Mouse (Mus musculus) hindbrain, embryonic 13.5 days (tissue): Measurements from ENCODE around the gene Npffr2. TPM values are rescaled to one million over a fixed set of nuclear protein-coding genes. Genes with fewer than 3 reads are reported as not detected.
A peak's percentile ranks its signal among the peaks of the same experiment; 100 is the strongest.
"Not testable (repeated sequence)": the region's sequence is repeated elsewhere in the genome, so short reads cannot be mapped to it uniquely, and the experiment has no call there.

Experiments
- ATAC-seq: fragments of 200-750 bp; cut with Nextera tagmentation; 2 replicates; pipeline ENCODE4 v1.8.0; 2017; ENCODE audit warnings: moderate TSS enrichment; ENCODE audit not compliant: low FRiP score
- H3K27ac ChIP-seq: fragments of 300-500 bp; sonication (generic); 2 replicates; pipeline ENCODE4 v1.5.1; 2015; ENCODE audit warnings: inconsistent platforms, mild to moderate bottlenecking, moderate library complexity
- H3K27me3 ChIP-seq: fragments of 300-500 bp; sonication (generic); 2 replicates; pipeline ENCODE4 v1.6.1; 2015; ENCODE audit warnings: mild to moderate bottlenecking, inconsistent platforms
- H3K36me3 ChIP-seq: fragments of 300-500 bp; sonication (generic); 2 replicates; pipeline ENCODE4 v1.6.1; 2015; ENCODE audit warnings: mild to moderate bottlenecking, inconsistent platforms
- H3K4me1 ChIP-seq: fragments of 300-500 bp; sonication (generic); replicated peaks from 2 replicates; pipeline ENCODE4 v1.6.1; 2015; ENCODE audit warnings: inconsistent platforms
- H3K4me2 ChIP-seq: fragments of 300-500 bp; sonication (generic); 2 replicates; pipeline ENCODE4 v1.6.1; 2015; ENCODE audit warnings: inconsistent platforms, mild to moderate bottlenecking, moderate library complexity
- H3K4me3 ChIP-seq: fragments of 300-500 bp; sonication (generic); 2 replicates; pipeline ENCODE4 v1.5.1; 2015; ENCODE audit warnings: mild to moderate bottlenecking, inconsistent platforms
- H3K9ac ChIP-seq: fragments of 300-500 bp; sonication (generic); 2 replicates; pipeline ENCODE4 v1.6.1; 2015; ENCODE audit warnings: mild to moderate bottlenecking, inconsistent platforms
- H3K9me3 ChIP-seq: fragments of 300-500 bp; sonication (generic); 2 replicates; pipeline ENCODE4 v1.6.1; 2016; ENCODE audit warnings: inconsistent platforms
- WGBS: fragments of 180-500 bp; shearing (Covaris S2); methylation state at CpG from one replicate; pipeline ENCODE4 v1.1.7; 2015; 5-methylcytosine and 5-hydroxymethylcytosine counted together
- polyA plus RNA-seq: library from polyadenylated mRNA; unstranded; fragments of >200 nt; fragmentation: Nextera tagmentation; extraction: Ambion mirVana; gene quantifications from 2 replicates; pipeline ENCODE4 v1.2.1, GENCODE M21; 2015

The Npffr2 gene
- 0.13 and 0.27 TPM in 2 replicates for polyA plus RNA-seq

DNA sequence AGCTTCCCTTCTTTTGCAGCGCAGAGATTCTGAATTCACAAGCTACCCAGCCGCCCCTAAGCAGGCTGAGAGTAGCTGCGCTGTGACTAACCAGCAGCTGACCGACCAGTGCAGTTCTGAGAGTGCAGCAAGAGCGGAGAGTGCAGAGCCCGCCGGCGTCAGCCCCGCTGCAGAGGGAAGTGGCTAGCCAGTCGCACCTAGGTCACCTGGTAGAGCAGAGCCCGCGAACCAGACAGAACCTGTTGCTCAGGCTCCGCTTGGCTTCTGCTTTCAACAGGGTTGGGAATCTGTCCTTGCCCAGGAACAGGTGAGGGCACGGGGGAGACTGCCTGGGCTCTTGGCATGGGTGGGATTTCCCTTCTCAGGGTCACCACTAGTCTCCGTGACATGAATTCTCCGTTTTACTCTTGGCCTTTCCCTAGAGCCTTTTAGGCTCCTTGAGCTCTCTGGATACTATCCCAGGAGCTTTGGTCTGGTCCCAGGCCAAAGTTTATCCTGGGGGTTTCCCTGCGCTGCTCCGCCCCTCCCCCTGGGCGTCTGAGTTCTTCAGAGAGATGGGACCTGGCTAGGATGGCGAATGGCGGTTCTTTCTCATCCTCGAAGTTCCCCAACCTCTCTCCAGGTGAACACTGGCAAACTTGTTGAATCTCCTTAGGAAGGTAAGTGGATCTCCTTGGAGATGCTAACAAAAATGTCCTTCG lies at the start of gene Npffr2:
Gene Npffr2, plus strand, starts transcription at position 552 of the 701 bp plus-strand sequence.
- no peaks in the 10 kb centered on the region for H3K9me3 ChIP-seq

DNA sequence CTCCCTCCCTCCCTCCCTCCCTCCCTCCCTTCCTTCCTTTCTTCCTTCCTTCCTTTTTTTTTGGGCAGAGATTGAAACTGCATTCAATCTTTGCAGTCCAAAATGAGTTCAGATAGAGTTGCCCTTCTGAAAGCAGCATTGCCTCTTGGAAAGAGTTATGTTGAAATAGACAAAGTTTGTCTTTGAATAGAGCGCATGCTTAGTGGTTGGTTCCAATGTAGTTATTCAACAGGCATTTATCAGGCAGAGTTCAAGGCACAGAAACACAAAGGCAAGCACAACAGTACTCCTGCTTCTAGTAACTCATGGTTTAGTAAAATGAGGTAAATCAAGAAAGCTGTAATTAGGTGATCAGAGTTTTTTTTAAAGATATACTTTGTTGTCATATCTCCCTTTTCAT lies 34.7 kb upstream of the Npffr2 start:
- Histone ChIP-seq H3K36me3 (no peaks in the 10 kb centered on the region), H3K4me3 (no peak overlapping the region), H3K9ac (no peak overlapping the region), H3K4me1 (no peaks in the 10 kb centered on the region), H3K27me3 (no peaks in the 10 kb centered on the region), H3K4me2 (no peak overlapping the region), H3K27ac (no peak overlapping the region), H3K9me3 (no peaks in the 10 kb centered on the region)
- WGBS, result 87% methylated on average over 1 of the region's 1 CpGs
- ATAC-seq, result no peak

More for the DNA sequence above, at the start of gene Npffr2:
- peak; percentile 93 for ATAC-seq
- Histone ChIP-seq H3K4me1 (peaks cover 19% of the 10 kb centered on the region), H3K4me3 (peak within 1 kb of the TSS; percentile 42), H3K9ac (peak within 1 kb of the TSS; percentile 53), H3K27ac (no peak within 1 kb of the TSS), H3K36me3 (no peaks in the 10 kb centered on the region), H3K4me2 (peak within 1 kb of the TSS; percentile 82), H3K27me3 (peaks cover 8% of the 10 kb centered on the region)
- WGBS, result 3% methylated on average over 23 of the region's 23 CpGs

DNA sequence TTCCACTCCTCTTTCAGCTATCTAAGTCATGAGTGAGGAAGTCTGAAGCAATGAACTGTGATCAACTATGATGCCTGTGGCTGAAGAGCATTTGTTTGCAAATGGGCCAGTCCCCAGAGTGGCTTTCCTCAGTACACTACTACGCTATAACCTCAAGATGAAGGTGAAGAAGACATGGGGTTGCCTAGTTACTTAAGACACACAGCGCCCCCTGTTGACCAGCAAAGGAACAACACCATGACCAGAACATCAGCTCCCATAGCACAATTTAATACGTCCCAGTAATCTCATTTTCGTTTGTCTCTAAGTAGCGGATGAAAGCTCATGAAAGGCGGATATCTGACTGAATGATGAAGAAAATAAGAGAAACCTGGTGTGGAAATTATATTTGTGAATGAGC lies 27.0 kb upstream of the Npffr2 start:
- H3K4me1 ChIP-seq, result no peaks in the 10 kb centered on the region
- no peak overlapping the region for H3K4me3 ChIP-seq
- ATAC-seq, result no peak
- 54% methylated on average over 6 of the region's 6 CpGs for WGBS
- no peak overlapping the region for H3K4me2 ChIP-seq
- no peak overlapping the region for H3K9ac ChIP-seq
- H3K9me3 ChIP-seq, result no peaks in the 10 kb centered on the region
- H3K27me3 ChIP-seq, result no peaks in the 10 kb centered on the region
- no peaks in the 10 kb centered on the region for H3K36me3 ChIP-seq
- H3K27ac ChIP-seq, result no peak overlapping the region

DNA sequence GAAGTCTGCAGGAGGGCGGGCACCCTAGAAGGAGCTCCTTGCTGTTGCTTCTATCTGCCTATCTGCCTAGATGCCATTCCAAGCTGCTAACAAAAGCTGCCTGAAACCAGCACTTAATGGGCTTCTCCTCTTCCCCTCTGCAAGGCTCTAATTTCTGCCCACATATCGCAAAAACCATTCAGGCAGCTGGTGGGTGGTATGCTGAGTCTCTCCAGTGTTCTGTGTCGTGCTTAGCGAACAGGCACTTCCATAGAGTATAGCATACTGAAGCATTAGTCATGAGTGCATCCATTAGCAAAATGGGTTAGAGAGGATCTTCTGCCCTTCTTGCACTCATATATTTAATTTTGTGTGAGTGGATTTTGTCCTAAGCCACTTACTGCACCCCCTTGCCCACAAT lies 8.6 kb upstream of the Npffr2 start:
- Histone ChIP-seq H3K9me3 (0 out of 2 replicates have a peak, but pooled peaks cover 6% of the 10 kb centered on the region), H3K4me2 (no peak overlapping the region), H3K36me3 (no peaks in the 10 kb centered on the region), H3K9ac (no peak overlapping the region), H3K4me1 (no peaks in the 10 kb centered on the region), H3K27ac (no peak overlapping the region), H3K27me3 (no peaks in the 10 kb centered on the region), H3K4me3 (no peak overlapping the region)
- WGBS, result 73% methylated on average over 4 of the region's 4 CpGs
- ATAC-seq, result no peak

DNA sequence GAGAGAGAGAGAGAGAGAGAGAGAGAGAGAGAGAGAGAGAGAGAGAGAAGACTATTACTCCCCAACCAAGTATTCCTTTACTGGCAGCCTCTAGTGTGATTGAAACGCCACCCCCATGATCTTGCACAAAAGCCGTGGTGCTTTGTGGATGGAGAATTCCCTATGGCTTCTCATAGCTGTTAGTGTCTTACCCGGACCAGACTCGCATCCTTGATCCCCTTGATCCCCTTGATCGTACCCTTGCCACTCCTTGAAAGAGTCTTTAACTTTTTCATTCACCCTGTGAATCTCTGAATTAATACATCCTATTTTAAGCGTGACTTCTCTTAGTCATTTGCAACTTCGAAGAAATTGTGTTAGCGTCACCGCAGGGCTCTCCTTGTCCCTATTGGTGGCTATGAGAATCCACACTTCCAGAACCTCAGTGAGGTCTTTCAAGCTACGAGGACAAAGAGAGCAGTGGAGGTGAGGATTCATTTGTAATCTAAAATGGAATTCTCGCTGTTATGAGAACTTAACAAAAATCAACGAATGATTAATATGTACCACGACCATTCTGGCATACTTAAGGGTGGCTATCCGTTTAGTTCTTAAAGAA lies 949 bp upstream of the Npffr2 start:
- H3K9ac ChIP-seq, result peak overlapping the region; percentile 53
- 4% methylated on average over 14 of the region's 14 CpGs for WGBS
- H3K4me2 ChIP-seq, result peak overlapping the region; percentile 82
- H3K27me3 ChIP-seq, result peaks cover 8% of the 10 kb centered on the region
- no peak overlapping the region for H3K27ac ChIP-seq
- peak overlapping the region; percentile 42 for H3K4me3 ChIP-seq
- no peaks in the 10 kb centered on the region for H3K9me3 ChIP-seq
- no peaks in the 10 kb centered on the region for H3K36me3 ChIP-seq
- peak; percentile 78 for ATAC-seq
- H3K4me1 ChIP-seq, result peaks cover 19% of the 10 kb centered on the region

DNA sequence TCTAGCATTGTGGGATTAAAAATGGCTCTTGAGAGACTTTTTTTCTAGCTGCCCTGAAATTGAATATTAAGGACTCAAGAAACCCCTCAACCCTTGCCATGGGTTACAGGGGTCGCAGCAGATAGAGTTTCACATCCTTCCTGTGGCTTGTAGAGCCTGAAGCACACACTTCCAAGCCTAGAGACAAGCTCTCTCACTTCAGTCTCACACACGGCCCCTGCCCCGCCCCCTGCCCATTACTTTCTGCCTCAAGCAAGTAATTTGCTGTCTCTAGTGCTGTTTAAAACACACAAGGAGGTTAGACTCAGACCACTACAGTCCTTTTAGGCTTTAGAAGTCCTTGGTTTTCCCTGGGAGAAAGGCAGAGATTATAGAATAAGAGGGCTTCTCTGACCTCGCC lies 1.7 kb downstream of the Npffr2 start:
- no peak overlapping the region for H3K27ac ChIP-seq
- 46% methylated on average over 4 of the region's 4 CpGs for WGBS
- no peak overlapping the region for H3K9ac ChIP-seq
- no peaks in the 10 kb centered on the region for H3K36me3 ChIP-seq
- peaks cover 19% of the 10 kb centered on the region for H3K4me1 ChIP-seq
- H3K4me2 ChIP-seq, result no peak overlapping the region
- no peaks in the 10 kb centered on the region for H3K9me3 ChIP-seq
- peaks cover 8% of the 10 kb centered on the region for H3K27me3 ChIP-seq
- H3K4me3 ChIP-seq, result no peak overlapping the region
- no peak for ATAC-seq

DNA sequence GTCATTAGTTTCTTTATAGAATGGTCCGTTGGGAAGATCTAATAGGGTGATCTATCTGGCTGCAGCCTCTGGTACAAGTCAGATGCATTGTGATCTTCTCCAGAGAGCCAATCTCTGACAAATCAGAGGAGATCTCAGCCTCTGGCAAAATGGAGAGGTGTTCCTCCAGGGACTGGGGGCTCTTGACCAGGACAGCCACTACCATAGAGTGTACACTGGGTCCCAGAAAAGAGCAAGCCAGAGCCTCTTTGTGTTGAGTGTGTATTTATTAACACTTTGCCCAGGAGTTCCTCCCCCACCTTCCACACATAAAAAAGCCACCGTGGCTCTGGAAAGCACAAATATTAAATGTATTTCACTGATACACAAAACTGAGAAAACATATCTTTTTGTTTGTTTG lies 2.2 kb downstream of the Npffr2 start:
- peaks cover 19% of the 10 kb centered on the region for H3K4me1 ChIP-seq
- H3K9me3 ChIP-seq, result no peaks in the 10 kb centered on the region
- no peak overlapping the region for H3K4me2 ChIP-seq
- H3K27ac ChIP-seq, result no peak overlapping the region
- H3K36me3 ChIP-seq, result no peaks in the 10 kb centered on the region
- H3K27me3 ChIP-seq, result peaks cover 8% of the 10 kb centered on the region
- no peak overlapping the region for H3K9ac ChIP-seq
- ATAC-seq, result no peak
- 60% methylated on average over 2 of the region's 2 CpGs for WGBS
- no peak overlapping the region for H3K4me3 ChIP-seq

DNA sequence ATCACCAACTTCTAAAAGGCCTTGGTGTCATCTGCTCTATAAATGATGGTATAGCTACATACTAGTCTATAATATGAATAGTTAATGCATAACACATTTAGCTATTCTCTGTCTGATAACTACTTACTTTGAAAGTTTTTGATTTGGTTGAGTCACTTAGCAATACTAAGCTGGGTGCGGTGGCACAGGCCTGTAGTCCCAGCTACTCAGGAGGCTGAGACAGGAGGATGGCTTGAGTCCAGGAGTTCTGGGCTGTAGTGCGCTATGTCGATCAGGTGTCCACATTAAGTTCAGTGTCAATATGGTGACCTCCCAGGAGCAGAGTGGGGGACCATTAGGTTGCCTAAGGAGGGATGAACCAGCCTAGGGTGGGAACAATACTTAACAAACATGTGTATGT lies 8.8 kb downstream of the Npffr2 start:
- Histone ChIP-seq H3K27ac (no peak overlapping the region), H3K4me3 (no peak overlapping the region), H3K4me1 (no peaks in the 10 kb centered on the region), H3K9ac (no peak overlapping the region), H3K36me3 (no peaks in the 10 kb centered on the region), H3K27me3 (no peaks in the 10 kb centered on the region), H3K9me3 (no peaks in the 10 kb centered on the region), H3K4me2 (no peak overlapping the region)
- WGBS, result 95% methylated on average over 3 of the region's 3 CpGs
- ATAC-seq, result no peak

DNA sequence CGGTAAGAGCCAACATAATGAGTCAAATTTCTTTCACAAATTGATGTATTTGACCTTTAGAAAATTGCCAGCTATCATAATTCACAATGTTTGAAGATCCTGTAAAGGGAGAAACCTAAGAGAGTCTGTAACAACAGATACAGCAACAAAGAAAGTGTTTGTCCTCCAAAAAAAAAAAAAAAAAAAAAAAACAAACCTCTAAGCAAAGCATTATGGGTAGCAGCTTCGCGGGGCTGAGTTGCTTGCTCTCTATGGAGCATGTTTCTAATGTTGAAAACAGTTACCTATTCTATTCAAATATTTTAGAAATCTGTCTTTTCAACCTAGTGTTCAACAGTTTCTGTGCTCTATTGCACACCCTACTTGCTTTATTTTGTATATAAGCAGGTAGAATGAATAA lies 15.2 kb downstream of the Npffr2 start:
- WGBS, result 87% methylated on average over 3 of the region's 3 CpGs

DNA sequence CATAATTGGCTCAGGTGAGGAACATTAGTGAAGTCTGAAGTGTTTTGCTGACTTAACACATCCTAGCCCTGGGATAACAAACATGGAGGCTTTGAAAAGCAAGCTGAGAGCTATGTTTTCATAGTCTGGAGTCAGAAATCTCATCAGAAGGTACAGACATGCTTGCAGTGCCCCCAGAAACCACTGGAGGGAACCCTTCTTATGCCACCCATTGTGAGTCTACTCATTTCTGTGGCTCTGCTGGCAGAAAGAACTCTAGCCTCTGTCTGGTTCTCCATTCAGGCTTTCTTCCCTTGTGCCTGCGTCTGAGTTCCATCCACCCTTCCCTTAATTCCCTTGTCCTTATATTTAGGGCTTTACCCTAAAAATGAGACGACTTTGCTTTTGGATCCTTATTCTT lies 16.2 kb downstream of the Npffr2 start:
- WGBS, result 34% methylated on average over 2 of the region's 2 CpGs

More for the DNA sequence above, 15.2 kb downstream of the Npffr2 start:
- Histone ChIP-seq H3K27ac (no peak overlapping the region), H3K4me2 (no peak overlapping the region), H3K4me1 (no peaks in the 10 kb centered on the region), H3K9ac (no peak overlapping the region), H3K27me3 (no peaks in the 10 kb centered on the region), H3K4me3 (no peak overlapping the region), H3K36me3 (no peaks in the 10 kb centered on the region), H3K9me3 (no peaks in the 10 kb centered on the region)
- ATAC-seq, result no peak

DNA sequence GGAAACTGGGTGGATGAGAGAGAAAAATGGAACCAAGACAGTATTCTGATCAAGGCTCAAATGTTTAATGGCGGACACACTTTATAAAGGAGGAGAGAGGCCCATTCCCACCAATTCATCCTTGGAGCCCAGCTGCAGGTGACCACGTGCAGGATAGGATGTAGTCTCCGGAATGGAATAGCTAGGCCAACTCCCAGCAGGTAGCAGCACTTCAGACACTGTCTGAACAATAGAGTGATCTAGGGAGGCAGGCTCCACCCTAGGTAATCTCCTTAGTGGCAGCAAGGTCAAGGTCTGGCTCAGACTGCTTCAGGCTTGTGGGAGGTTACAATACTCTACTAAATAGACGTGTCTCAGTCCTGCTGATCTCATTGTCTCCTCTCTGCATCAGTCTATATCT lies 31.9 kb downstream of the Npffr2 start:
- 40% methylated on average over 4 of the region's 4 CpGs for WGBS

More for the DNA sequence above, 16.2 kb downstream of the Npffr2 start:
- no peaks in the 10 kb centered on the region for H3K4me1 ChIP-seq
- no peaks in the 10 kb centered on the region for H3K9me3 ChIP-seq
- no peak overlapping the region for H3K9ac ChIP-seq
- no peak overlapping the region for H3K4me3 ChIP-seq
- peak; percentile 52; the same call in 1 of the 2 replicates for ATAC-seq
- no peaks in the 10 kb centered on the region for H3K36me3 ChIP-seq
- no peaks in the 10 kb centered on the region for H3K27me3 ChIP-seq
- H3K27ac ChIP-seq, result no peak overlapping the region
- H3K4me2 ChIP-seq, result no peak overlapping the region

DNA sequence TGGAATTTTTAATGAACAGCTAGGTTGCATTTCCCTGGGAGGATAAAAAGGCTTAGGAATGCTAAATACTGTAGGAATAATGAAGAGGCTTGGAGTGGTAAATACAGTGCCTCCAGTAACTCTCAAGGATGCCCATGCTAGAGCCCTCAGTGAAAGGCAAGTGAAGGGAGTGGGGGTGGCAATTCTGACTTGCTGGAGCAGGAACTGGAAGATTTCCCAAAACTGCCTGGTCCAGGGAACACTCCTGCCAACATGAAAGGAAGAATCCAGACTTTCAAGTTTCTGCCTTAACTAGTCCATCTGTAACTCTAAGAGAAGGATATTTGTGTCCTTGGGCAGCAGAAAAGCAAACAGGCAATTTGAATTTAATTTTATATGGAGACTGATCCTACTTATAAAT lies 34.2 kb downstream of the Npffr2 start:
- ATAC-seq, result no peak

More for the DNA sequence above, 31.9 kb downstream of the Npffr2 start:
- H3K4me1 ChIP-seq, H3K4me2 ChIP-seq, H3K36me3 ChIP-seq, H3K9me3 ChIP-seq, H3K27me3 ChIP-seq, H3K9ac ChIP-seq, ATAC-seq, H3K4me3 ChIP-seq, H3K27ac ChIP-seq: not testable (repeated sequence)

DNA sequence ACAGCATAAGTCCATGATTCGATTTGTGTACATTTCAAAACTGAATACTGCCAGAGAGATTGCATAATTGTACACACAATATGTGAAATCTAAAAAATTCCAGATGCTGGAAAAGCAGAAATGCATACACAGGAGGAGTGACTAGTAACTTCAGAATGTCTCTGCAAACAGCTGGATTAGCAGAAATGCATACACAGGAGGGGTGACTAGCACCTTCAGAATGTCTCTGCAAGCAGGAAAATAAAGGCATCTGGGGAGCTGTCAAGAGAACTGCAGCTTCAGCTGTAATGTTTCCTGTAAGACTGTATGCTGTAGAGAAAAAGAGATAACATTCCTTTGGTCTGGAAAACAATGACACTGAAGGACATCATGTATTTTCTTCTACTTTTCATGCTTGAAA lies 51.4 kb downstream of the Npffr2 start:
- no peak overlapping the region for H3K27ac ChIP-seq
- H3K4me1 ChIP-seq, result peaks cover 5% of the 10 kb centered on the region; the same call in 1 of the 2 replicates
- H3K9ac ChIP-seq, result no peak overlapping the region
- ATAC-seq, result no peak
- 92% methylated on average over 1 of the region's 1 CpGs for WGBS
- no peaks in the 10 kb centered on the region for H3K9me3 ChIP-seq
- H3K36me3 ChIP-seq, result no peaks in the 10 kb centered on the region
- no peak overlapping the region for H3K4me2 ChIP-seq
- no peak overlapping the region for H3K4me3 ChIP-seq
- H3K27me3 ChIP-seq, result no peaks in the 10 kb centered on the region

More for the DNA sequence above, 34.2 kb downstream of the Npffr2 start:
- H3K36me3 ChIP-seq, result no peaks in the 10 kb centered on the region
- H3K4me3 ChIP-seq, result no peak overlapping the region
- H3K9ac ChIP-seq, result no peak overlapping the region
- no peaks in the 10 kb centered on the region for H3K27me3 ChIP-seq
- H3K27ac ChIP-seq, result no peak overlapping the region
- H3K9me3 ChIP-seq, result no peaks in the 10 kb centered on the region
- no peak overlapping the region for H3K4me2 ChIP-seq
- no peaks in the 10 kb centered on the region for H3K4me1 ChIP-seq
